Mouse (Mus musculus) intestine, embryonic 15.5 days (tissue): Measurements from ENCODE around the gene Kcnj9. TPM values are rescaled to one million over a fixed set of nuclear protein-coding genes. Genes with fewer than 3 reads are reported as not detected.

Experiments used
- ATAC-seq: fragments of 200-750 bp; cut with Nextera tagmentation; 2 replicates; pipeline ENCODE4 v1.8.0; 2017; ENCODE audit warnings: moderate TSS enrichment, moderate library complexity
- H3K27ac ChIP-seq: fragments of 300-500 bp; sonication (generic); 2 replicates; pipeline ENCODE4 v1.5.1; 2015; ENCODE audit warnings: mild to moderate bottlenecking, inconsistent platforms
- H3K27me3 ChIP-seq: fragments of 300-500 bp; sonication (generic); replicated peaks from 2 replicates; pipeline ENCODE4 v1.6.1; 2015; ENCODE audit warnings: inconsistent platforms
- H3K36me3 ChIP-seq: fragments of 300-500 bp; sonication (generic); 2 replicates; pipeline ENCODE4 v1.6.1; 2015; ENCODE audit warnings: inconsistent platforms
- H3K4me1 ChIP-seq: fragments of 300-500 bp; sonication (generic); replicated peaks from 2 replicates; pipeline ENCODE4 v1.6.1; 2015; ENCODE audit warnings: inconsistent platforms
- H3K4me2 ChIP-seq: fragments of 300-500 bp; sonication (generic); replicated peaks from 2 replicates; pipeline ENCODE4 v1.6.1; 2015; ENCODE audit warnings: mild to moderate bottlenecking, inconsistent platforms
- H3K4me3 ChIP-seq: fragments of 300-500 bp; sonication (generic); replicated peaks from 2 replicates; pipeline ENCODE4 v1.5.1; 2015; ENCODE audit warnings: inconsistent platforms
- H3K9ac ChIP-seq: fragments of 300-500 bp; sonication (generic); 2 replicates; pipeline ENCODE4 v1.6.1; 2015; ENCODE audit warnings: inconsistent platforms
- H3K9me3 ChIP-seq: fragments of 300-500 bp; sonication (generic); 2 replicates; pipeline ENCODE4 v1.6.1; 2016; ENCODE audit warnings: inconsistent platforms
- WGBS: fragments of 180-500 bp; shearing (Covaris S2); methylation state at CpG from one replicate; pipeline ENCODE4 v1.1.7; 2015; 5-methylcytosine and 5-hydroxymethylcytosine counted together
- polyA plus RNA-seq: library from polyadenylated mRNA; unstranded; fragments of >200 nt; fragmentation: Nextera tagmentation; extraction: Ambion mirVana; gene quantifications from 2 replicates; pipeline ENCODE4 v1.2.1, GENCODE M21; 2015

Gene Kcnj9
- polyA plus RNA-seq, 1 experiment from 2014 or later, result not detected

DNA sequence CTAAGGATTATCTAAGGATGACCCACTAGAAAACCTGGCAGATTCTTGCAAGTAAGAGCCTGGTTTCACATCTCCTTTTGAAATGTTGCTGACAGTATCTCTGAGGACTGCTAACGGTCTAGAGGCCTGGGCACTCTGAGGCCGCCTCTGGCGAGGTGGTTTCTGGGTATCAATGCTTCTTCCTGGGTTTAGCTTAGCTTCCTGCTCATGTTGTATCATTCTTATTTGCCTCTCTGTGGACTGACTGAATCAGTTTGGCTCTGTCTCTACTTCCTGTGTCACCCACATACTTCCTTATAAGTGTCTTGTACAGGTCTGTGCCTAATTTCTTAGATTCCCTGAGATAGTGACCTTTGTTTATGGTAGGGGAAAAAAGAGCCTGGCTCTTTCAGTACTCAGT, 51.9 kb downstream of the Kcnj9 start:
- Histone ChIP-seq H3K4me2 (no peak overlapping the region), H3K27ac (no peak overlapping the region), H3K4me3 (no peak overlapping the region), H3K27me3 (no peaks in the 10 kb centered on the region), H3K9ac (no peak overlapping the region), H3K4me1 (0 out of 2 replicates have a peak, but pooled peaks cover 5% of the 10 kb centered on the region), H3K36me3 (no peaks in the 10 kb centered on the region), H3K9me3 (no peaks in the 10 kb centered on the region)
- no peak for ATAC-seq
- 67% methylated on average over 3 of the region's 3 CpGs for WGBS

DNA sequence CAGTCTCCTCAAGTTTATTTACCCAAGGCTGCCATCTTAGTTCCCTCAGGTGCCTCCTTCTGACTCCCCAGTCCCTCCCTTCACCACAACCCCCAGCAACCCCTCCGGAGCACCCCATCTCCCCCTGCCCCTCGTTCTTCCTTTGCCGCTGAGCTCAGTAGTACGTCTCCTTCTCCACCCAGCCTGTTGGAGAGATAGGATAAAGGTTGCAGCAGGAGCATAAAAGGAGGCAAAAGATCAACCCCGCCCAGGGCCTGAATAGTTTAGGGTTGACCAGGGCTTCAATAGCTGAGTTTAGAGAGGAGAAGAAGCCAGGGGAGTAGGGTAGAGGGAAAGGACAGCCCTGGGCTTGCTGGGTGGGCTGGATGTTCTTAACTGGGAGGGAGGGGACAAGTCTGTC, 54.6 kb downstream of the Kcnj9 start:
- Histone ChIP-seq H3K9ac (no peak overlapping the region), H3K9me3 (no peaks in the 10 kb centered on the region), H3K4me1 (0 out of 2 replicates have a peak, but pooled peaks cover 5% of the 10 kb centered on the region), H3K27ac (no peak overlapping the region), H3K4me3 (no peak overlapping the region), H3K27me3 (no peaks in the 10 kb centered on the region), H3K4me2 (no peak overlapping the region), H3K36me3 (no peaks in the 10 kb centered on the region)
- 53% methylated on average over 5 of the region's 5 CpGs for WGBS
- ATAC-seq, result peak; percentile 54

DNA sequence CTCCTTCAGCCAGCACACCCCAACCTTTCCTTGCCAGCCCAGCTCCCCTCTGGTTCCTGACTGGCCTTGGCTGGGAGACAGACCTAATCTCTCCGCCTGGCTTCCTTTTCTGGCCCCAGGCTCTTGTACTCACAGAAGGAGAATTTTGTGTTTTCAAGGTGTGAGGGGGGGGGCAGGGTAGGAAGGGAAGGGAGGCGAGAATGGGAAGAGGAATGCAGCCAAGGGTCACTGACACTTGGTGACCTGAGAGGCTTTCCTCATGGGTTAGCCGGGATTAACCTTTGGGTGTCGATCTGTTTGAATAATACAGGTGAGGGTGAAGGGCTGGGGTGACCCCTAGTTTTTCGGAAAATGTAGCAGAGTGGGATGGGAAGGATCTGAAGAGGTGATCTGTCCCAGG, 55.0 kb downstream of the Kcnj9 start:
- Histone ChIP-seq H3K4me3 (no peak overlapping the region), H3K4me1 (0 out of 2 replicates have a peak, but pooled peaks cover 5% of the 10 kb centered on the region), H3K4me2 (no peak overlapping the region), H3K36me3 (no peaks in the 10 kb centered on the region), H3K27ac (no peak overlapping the region), H3K9me3 (no peaks in the 10 kb centered on the region), H3K9ac (no peak overlapping the region), H3K27me3 (no peaks in the 10 kb centered on the region)
- ATAC-seq, result peak; percentile 39
- 58% methylated on average over 5 of the region's 5 CpGs for WGBS

DNA sequence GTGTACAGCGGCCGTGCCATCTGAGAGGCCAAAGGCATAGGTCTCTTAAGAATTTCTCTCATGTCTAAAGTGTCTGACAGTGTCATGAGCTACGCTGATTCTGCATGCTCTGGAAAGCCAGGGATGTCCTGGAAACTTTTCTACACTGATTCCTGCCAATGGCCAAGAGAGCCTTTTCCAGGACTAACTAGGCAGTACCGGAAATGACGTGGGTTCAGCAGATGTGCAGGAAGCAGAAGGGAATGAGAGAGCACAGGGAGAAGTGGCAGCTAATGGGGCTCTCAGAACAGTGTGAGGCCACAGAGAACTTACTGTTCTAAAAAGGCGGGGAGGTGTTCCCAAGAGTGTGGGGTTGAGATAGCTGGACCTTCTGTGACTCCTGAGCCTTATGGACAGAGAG, 55.7 kb downstream of the Kcnj9 start:
- 0 out of 2 replicates have a peak, but pooled peaks cover 5% of the 10 kb centered on the region for H3K4me1 ChIP-seq
- H3K9me3 ChIP-seq, result no peaks in the 10 kb centered on the region
- H3K27me3 ChIP-seq, result no peaks in the 10 kb centered on the region
- H3K27ac ChIP-seq, result no peak overlapping the region
- ATAC-seq, result no peak
- no peaks in the 10 kb centered on the region for H3K36me3 ChIP-seq
- no peak overlapping the region for H3K4me3 ChIP-seq
- no peak overlapping the region for H3K4me2 ChIP-seq
- no peak overlapping the region for H3K9ac ChIP-seq
- WGBS, result 87% methylated on average over 6 of the region's 6 CpGs

DNA sequence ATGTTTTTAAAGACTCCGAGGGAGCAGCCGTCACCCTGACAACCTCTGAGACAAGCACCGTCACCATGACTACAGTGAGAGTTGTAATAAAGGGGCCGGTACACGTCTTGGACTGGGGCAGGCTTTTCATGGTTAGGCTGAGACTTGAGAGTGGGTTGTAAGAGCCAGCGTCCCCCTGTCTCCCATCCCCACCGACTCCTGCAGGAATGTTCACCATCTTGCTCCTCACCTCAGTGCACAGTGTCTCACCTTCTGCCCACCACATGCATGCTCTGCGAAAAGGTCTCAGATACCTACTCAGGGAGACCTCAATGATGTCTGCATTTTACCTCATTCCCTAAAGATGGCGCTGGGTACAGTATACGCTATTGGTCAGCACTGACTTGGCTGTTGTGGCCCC, 57.4 kb downstream of the Kcnj9 start:
- Histone ChIP-seq H3K27ac (no peak overlapping the region), H3K4me2 (no peak overlapping the region), H3K27me3 (no peaks in the 10 kb centered on the region), H3K36me3 (no peaks in the 10 kb centered on the region), H3K4me1 (0 out of 2 replicates have a peak, but pooled peaks cover 5% of the 10 kb centered on the region), H3K9ac (no peak overlapping the region), H3K9me3 (no peaks in the 10 kb centered on the region), H3K4me3 (no peak overlapping the region)
- ATAC-seq, result no peak
- WGBS, result 61% methylated on average over 10 of the region's 10 CpGs

DNA sequence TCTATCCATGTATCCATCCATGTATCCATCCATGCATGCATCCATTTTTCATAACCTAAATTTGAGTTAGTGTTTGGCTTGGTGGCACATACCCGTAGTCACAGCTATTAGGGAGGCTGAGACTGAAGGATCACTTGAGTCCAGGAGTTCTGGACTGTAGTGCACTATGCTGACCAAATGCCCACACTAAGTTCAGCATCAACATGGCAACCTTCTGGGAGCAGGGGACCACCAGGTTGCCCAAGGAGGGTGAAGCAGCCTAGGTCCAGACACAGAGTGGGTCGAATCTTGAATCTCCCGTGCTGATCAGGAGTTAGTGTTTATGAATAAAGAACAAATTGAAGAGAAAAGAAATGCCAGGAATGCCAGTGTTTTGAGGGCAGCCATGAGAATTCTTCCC, 57.9 kb downstream of the Kcnj9 start:
- Histone ChIP-seq H3K9me3 (no peaks in the 10 kb centered on the region), H3K4me1 (0 out of 2 replicates have a peak, but pooled peaks cover 5% of the 10 kb centered on the region), H3K27me3 (no peaks in the 10 kb centered on the region), H3K4me3 (no peak overlapping the region), H3K27ac (no peak overlapping the region), H3K9ac (no peak overlapping the region), H3K36me3 (no peaks in the 10 kb centered on the region), H3K4me2 (no peak overlapping the region)
- WGBS, result 77% methylated on average over 3 of the region's 3 CpGs
- ATAC-seq, result no peak

Other genes starting within 250 kb of the Kcnj9 start
- gene Copa, start 246.8 kb downstream of the Kcnj9 start, polyA plus RNA-seq, result 201 and 203 TPM in 2 replicates
- 135 and 136 TPM in 2 replicates for gene Ncstn, start 246.5 kb downstream of the Kcnj9 start, polyA plus RNA-seq
- 143 and 144 TPM in 2 replicates for gene Pex19, start 202.6 kb downstream of the Kcnj9 start, polyA plus RNA-seq
- 98.2 and 101 TPM in 2 replicates for gene Dcaf8, start 181.2 kb downstream of the Kcnj9 start, polyA plus RNA-seq
- gene Pea15a, start 122.5 kb downstream of the Kcnj9 start, polyA plus RNA-seq, result 86.4 and 89.0 TPM in 2 replicates
- 18.4 and 20.2 TPM in 2 replicates for gene Casq1, start 109.5 kb downstream of the Kcnj9 start, polyA plus RNA-seq
- not detected in 2 replicates for gene Atp1a4, start 70.9 kb downstream of the Kcnj9 start, polyA plus RNA-seq
- gene Igsf8, start 67.7 kb downstream of the Kcnj9 start, polyA plus RNA-seq, result 46.1 and 53.3 TPM in 2 replicates
- gene Atp1a2, start 31.3 kb downstream of the Kcnj9 start, polyA plus RNA-seq, result 3.3 TPM in 2 replicates
- gene Kcnj10, start 11.9 kb upstream of the Kcnj9 start, polyA plus RNA-seq, result 0.08 TPM in 2 replicates
- 6.3 and 6.4 TPM in 2 replicates for gene Pigm, start 47.2 kb upstream of the Kcnj9 start, polyA plus RNA-seq
- gene Slamf9, start 146.0 kb upstream of the Kcnj9 start, polyA plus RNA-seq, result 2.2 and 2.5 TPM in 2 replicates
- gene Igsf9, start 152.5 kb upstream of the Kcnj9 start, polyA plus RNA-seq, result 68.7 and 77.8 TPM in 2 replicates
- 388 and 395 TPM in 2 replicates for gene Tagln2, start 170.7 kb upstream of the Kcnj9 start, polyA plus RNA-seq
- gene Cfap45, start 191.5 kb upstream of the Kcnj9 start, polyA plus RNA-seq, result 1.1 and 1.2 TPM in 2 replicates
- 0.28 and 0.43 TPM in 2 replicates for gene Vsig8, start 226.6 kb upstream of the Kcnj9 start, polyA plus RNA-seq